Mouse (Mus musculus) right cerebral cortex, postnatal 4 days (tissue): ENCODE data around the gene Arvcf.

Experiments used
- DNase-seq: peaks from one replicate; pipeline ENCODE4 v3.0.0-alpha.2; 2022

Arvcf gene

GRCm38 (mm10) chr16:18433341-18433920 lies 85.4 kb downstream of the Arvcf start:
- no peak for DNase-seq

GRCm38 (mm10) chr16:18436128-18436527 lies 88.1 kb downstream of the Arvcf start:
- DNase-seq, result no peak

GRCm38 (mm10) chr16:18443385-18443841 lies 95.4 kb downstream of the Arvcf start:
- peak; percentile 100 for DNase-seq

- DNase-seq, result no peak
Measured at GRCm38 (mm10) chr16:18447243-18447642, 99.3 kb downstream of the Arvcf start.

- DNase-seq, result no peak
Measured at GRCm38 (mm10) chr16:18448104-18448503, 100.1 kb downstream of the Arvcf start.

- DNase-seq, result no peak
Measured at GRCm38 (mm10) chr16:18449005-18449404, 101.0 kb downstream of the Arvcf start.

GRCm38 (mm10) chr16:18451486-18452181 lies 103.7 kb downstream of the Arvcf start:
- peak; percentile 23 for DNase-seq

GRCm38 (mm10) chr16:18452361-18452862 lies 104.4 kb downstream of the Arvcf start:
- no peak for DNase-seq

GRCm38 (mm10) chr16:18453846-18454245 lies 105.9 kb downstream of the Arvcf start:
- no peak for DNase-seq

GRCm38 (mm10) chr16:18455407-18455806 lies 107.4 kb downstream of the Arvcf start:
- DNase-seq, result no peak
